Mouse (Mus musculus): ENCODE data around the gene Phospho2. TPM values are rescaled to one million over a fixed set of nuclear protein-coding genes. Genes with fewer than 3 reads are reported as not detected.

Phospho2 gene
- total and polyA plus RNA-seq, 3 experiments: 11.1 to 20.1 (median 14.4) TPM

GRCm38 (mm10) chr2:69745091-69745490 lies 44.3 kb upstream of the Phospho2 start:
- Histone ChIP-seq H3K4me2 (ENCODE audit: insufficient read depth, low read depth, poor library complexity, severe bottlenecking) (no peak overlapping the region), H3K79me2 (replicated peaks; ENCODE audit: control insufficient read depth, extremely low read depth, insufficient read depth, poor library complexity, severe bottlenecking) (no peaks in the 10 kb centered on the region), H3K27me3 (replicated peaks) (no peaks in the 10 kb centered on the region), H3K4me3 (replicated peaks in 1 of 3; ENCODE audit: low read depth in 2 of 3, low read length in 2 of 3, poor library complexity in 1 of 3) (no peak overlapping the region), H3K9me3 (replicated peaks; ENCODE audit: low read length) (peaks cover 6% of the 10 kb centered on the region), H3K36me3 (replicated peaks in 1 of 2; ENCODE audit: control insufficient read depth in 1 of 2, insufficient read depth in 1 of 2, low read length in 1 of 2) (peaks cover 27 to 70% of the 10 kb centered on the region in 2 experiments), H3K4me1 (ENCODE audit: control insufficient read depth in 1 of 2, insufficient read depth in 2 of 2) (no peaks in the 10 kb centered on the region), H3K9ac (ENCODE audit: insufficient read depth, low read depth) (no peak overlapping the region), H3K27ac (ENCODE audit: insufficient read depth, low read depth) (no peak overlapping the region)
- in situ Hi-C loops (cut with MboI; ENCODE audit: low pct_ligation_motif_present, low pct_unique_long_range_greater_than_20kb, low sequenced_read_pairs) (no loop called here), dilution Hi-C loops (cut with MboI; ENCODE audit: extremely low pct_ligation_motif_present, extremely low pct_unique_long_range_greater_than_20kb, low sequenced_read_pairs) (no loop called here)
- no peak for TF ChIP-seq MEF2A (IDR thresholded peaks at IDR 0.05; ENCODE audit: borderline replicate concordance, low read depth, low read length)
- TF ChIP-seq CTCF (conservative IDR thresholded peaks at IDR 0.05 in 1 of 2, IDR thresholded peaks at IDR 0.05 in 1 of 2; ENCODE audit: low read depth in 2 of 2, low read length in 2 of 2): peak in 1 of 2 experiments; percentile 23; a peak in 1 of 4 replicates
- DNase-seq (ENCODE audit: extremely low read depth): no peak

- H3K79me2 ChIP-seq (replicated peaks; ENCODE audit: control insufficient read depth, extremely low read depth, insufficient read depth, poor library complexity, severe bottlenecking): no peaks in the 10 kb centered on the region
- no peak overlapping the region for H3K4me3 ChIP-seq (replicated peaks in 1 of 3; ENCODE audit: low read depth in 2 of 3, low read length in 2 of 3, poor library complexity in 1 of 3)
- no peaks in the 10 kb centered on the region for H3K4me1 ChIP-seq (ENCODE audit: control insufficient read depth in 1 of 2, insufficient read depth in 2 of 2)
- no peak for TF ChIP-seq IRF4 (IDR thresholded peaks at IDR 0.05; ENCODE audit: low read depth, low read length)
- no peak for TF ChIP-seq GABPA (IDR thresholded peaks at IDR 0.05; ENCODE audit: insufficient replicate concordance, low read depth, low read length)
- TF ChIP-seq CHD1 (IDR thresholded peaks at IDR 0.05; ENCODE audit: low read depth, low read length): no peak
- TF ChIP-seq RCOR1 (conservative IDR thresholded peaks at IDR 0.05; ENCODE audit: low read depth, low read length): no peak
- TF ChIP-seq CTCF (conservative IDR thresholded peaks at IDR 0.05 in 1 of 2, IDR thresholded peaks at IDR 0.05 in 1 of 2; ENCODE audit: low read depth in 2 of 2, low read length in 2 of 2): no peak
- TF ChIP-seq NELFE (IDR thresholded peaks at IDR 0.05; ENCODE audit: low read depth, low read length): no peak
- TF ChIP-seq POLR2AphosphoS2 (IDR thresholded peaks at IDR 0.05; ENCODE audit: low read depth, low read length): no peak
- no peak for TF ChIP-seq CHD2 (IDR thresholded peaks at IDR 0.05; ENCODE audit: low read length)
- no peak for TF ChIP-seq UBTF (IDR thresholded peaks at IDR 0.05; ENCODE audit: low read depth, low read length)
- TF ChIP-seq ZKSCAN1 (IDR thresholded peaks at IDR 0.05; ENCODE audit: borderline replicate concordance, low read depth, low read length): no peak
- no peak for TF ChIP-seq TBP (conservative IDR thresholded peaks at IDR 0.05; ENCODE audit: low read depth, low read length)
- H3K27ac ChIP-seq (ENCODE audit: insufficient read depth, low read depth): no peak overlapping the region
- dilution Hi-C loops (cut with MboI; ENCODE audit: extremely low pct_ligation_motif_present, extremely low pct_unique_long_range_greater_than_20kb, low sequenced_read_pairs) (no loop called here), in situ Hi-C loops (cut with MboI; ENCODE audit: low pct_ligation_motif_present, low pct_unique_long_range_greater_than_20kb, low sequenced_read_pairs) (no loop called here)
- no peak overlapping the region for H3K4me2 ChIP-seq (ENCODE audit: insufficient read depth, low read depth, poor library complexity, severe bottlenecking)
- no peaks in the 10 kb centered on the region for H3K27me3 ChIP-seq (replicated peaks)
- peaks cover 0 to 15% of the 10 kb centered on the region in 2 experiments for H3K36me3 ChIP-seq (replicated peaks in 1 of 2; ENCODE audit: control insufficient read depth in 1 of 2, insufficient read depth in 1 of 2, low read length in 1 of 2)
- H3K9me3 ChIP-seq (replicated peaks; ENCODE audit: low read length): no peaks in the 10 kb centered on the region
- H3K9ac ChIP-seq (ENCODE audit: insufficient read depth, low read depth): no peak overlapping the region
- no peak for DNase-seq (ENCODE audit: extremely low read depth)
Observed at GRCm38 (mm10) chr2:69760980-69761379, 28.4 kb upstream of the Phospho2 start.

DNA sequence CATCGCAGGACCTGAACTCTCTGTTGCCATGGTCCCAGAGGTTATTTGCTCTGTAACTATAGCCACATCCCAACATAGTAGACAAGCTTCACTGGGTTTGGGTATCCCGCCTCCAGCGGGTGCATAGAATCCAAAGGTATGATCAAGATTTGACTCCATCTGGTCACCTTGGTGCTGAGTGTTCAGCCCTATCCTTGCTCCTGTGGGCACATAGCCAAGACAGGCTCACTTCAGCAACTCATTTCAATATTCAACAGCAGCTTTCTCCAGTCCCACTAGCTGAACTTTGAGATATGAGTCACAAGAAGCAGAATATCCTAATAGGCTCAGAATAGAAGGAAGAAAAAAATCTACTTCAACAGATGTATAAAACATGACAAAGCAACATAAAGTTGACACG lies 26.1 kb upstream of the Phospho2 start:
- no peaks in the 10 kb centered on the region for H3K27me3 ChIP-seq (replicated peaks)
- no peaks in the 10 kb centered on the region for H3K4me1 ChIP-seq (ENCODE audit: control insufficient read depth in 1 of 2, insufficient read depth in 2 of 2)
- DNase-seq (ENCODE audit: extremely low read depth): no peak
- dilution Hi-C loops (cut with MboI; ENCODE audit: extremely low pct_ligation_motif_present, extremely low pct_unique_long_range_greater_than_20kb, low sequenced_read_pairs) (no loop called here), in situ Hi-C loops (cut with MboI; ENCODE audit: low pct_ligation_motif_present, low pct_unique_long_range_greater_than_20kb, low sequenced_read_pairs) (no loop called here)
- TF ChIP-seq E2F4 (IDR thresholded peaks at IDR 0.05; ENCODE audit: insufficient replicate concordance, low read depth, low read length): no peak
- TF ChIP-seq MAFK (IDR thresholded peaks at IDR 0.05; ENCODE audit: insufficient replicate concordance, low read length): no peak
- TF ChIP-seq JUND (conservative IDR thresholded peaks at IDR 0.05; ENCODE audit: low read depth, low read length): no peak
- no peak for TF ChIP-seq ZNF384 (IDR thresholded peaks at IDR 0.05; ENCODE audit: low read depth, low read length)
- no peak for TF ChIP-seq NELFE (IDR thresholded peaks at IDR 0.05; ENCODE audit: low read depth, low read length)
- no peak for TF ChIP-seq MXI1 (IDR thresholded peaks at IDR 0.05; ENCODE audit: low read depth, low read length)
- no peak for TF ChIP-seq SIN3A (IDR thresholded peaks at IDR 0.05; ENCODE audit: low read length)
- no peak for TF ChIP-seq USF1 (IDR thresholded peaks at IDR 0.05; ENCODE audit: low read depth, low read length)
- TF ChIP-seq JUN (IDR thresholded peaks at IDR 0.05; ENCODE audit: insufficient read depth, low read depth, low read length): no peak
- no peak for TF ChIP-seq UBTF (IDR thresholded peaks at IDR 0.05; ENCODE audit: low read depth, low read length)
- no peak for TF ChIP-seq POLR2A (IDR thresholded peaks at IDR 0.05; ENCODE audit: low read depth, low read length)
- no peak for TF ChIP-seq SMC3 (IDR thresholded peaks at IDR 0.05; ENCODE audit: low read depth, low read length)
- no peak for TF ChIP-seq MEF2A (IDR thresholded peaks at IDR 0.05; ENCODE audit: borderline replicate concordance, low read depth, low read length)
- no peak overlapping the region for H3K9ac ChIP-seq (ENCODE audit: insufficient read depth, low read depth)
- H3K27ac ChIP-seq (ENCODE audit: insufficient read depth, low read depth): no peak overlapping the region
- no peaks in the 10 kb centered on the region for H3K79me2 ChIP-seq (replicated peaks; ENCODE audit: control insufficient read depth, extremely low read depth, insufficient read depth, poor library complexity, severe bottlenecking)
- H3K4me2 ChIP-seq (ENCODE audit: insufficient read depth, low read depth, poor library complexity, severe bottlenecking): no peak overlapping the region
- peaks cover 0 to 14% of the 10 kb centered on the region in 2 experiments for H3K36me3 ChIP-seq (replicated peaks in 1 of 2; ENCODE audit: control insufficient read depth in 1 of 2, insufficient read depth in 1 of 2, low read length in 1 of 2)
- no peak overlapping the region for H3K4me3 ChIP-seq (replicated peaks in 1 of 3; ENCODE audit: low read depth in 2 of 3, low read length in 2 of 3, poor library complexity in 1 of 3)
- H3K9me3 ChIP-seq (replicated peaks; ENCODE audit: low read length): no peaks in the 10 kb centered on the region

All from CH12.LX (cell line).